Mouse (Mus musculus): ENCODE measurements around the gene Inpp5d. TPM values are rescaled to one million over a fixed set of nuclear protein-coding genes. Genes with fewer than 3 reads are reported as not detected.

Gene Inpp5d
- polyA plus RNA-seq, 1 experiment from 2014 or later, result 2.8 TPM

- H3K36me3 ChIP-seq (ENCODE audit: control insufficient read depth, insufficient read depth), result no peaks in the 10 kb centered on the region
- 94% methylated on average over 10 of the region's 10 CpGs for WGBS
These were observed 25.4 kb upstream of the Inpp5d start for GRCm38 (mm10) chr1:87594671-87595070.

GRCm38 (mm10) chr1:87600533-87600932, 19.6 kb upstream of the Inpp5d start:
- 79% methylated on average over 7 of the region's 7 CpGs for WGBS
- H3K9ac ChIP-seq (replicated peaks; ENCODE audit: low read depth, low read length), result no peak overlapping the region
- H3K27ac ChIP-seq (ENCODE audit: low read length), result no peak overlapping the region
- no peaks in the 10 kb centered on the region for H3K4me1 ChIP-seq (replicated peaks; ENCODE audit: control insufficient read depth, insufficient read depth, low read length)
- no peaks in the 10 kb centered on the region for H3K36me3 ChIP-seq (ENCODE audit: control insufficient read depth, insufficient read depth)
- H3K4me3 ChIP-seq (replicated peaks; ENCODE audit: low read length), result no peak overlapping the region
- H3K4me2 ChIP-seq (ENCODE audit: low read length), result no peak overlapping the region
- H3K27me3 ChIP-seq (replicated peaks; ENCODE audit: control insufficient read depth, insufficient read depth, low read length), result no peaks in the 10 kb centered on the region
- no peak for ATAC-seq
- H3K9me3 ChIP-seq (ENCODE audit: control insufficient read depth, low read length), result no peaks in the 10 kb centered on the region

More at GRCm38 (mm10) chr1:87594671-87595070, 25.4 kb upstream of the Inpp5d start:
- Histone ChIP-seq H3K9ac (replicated peaks; ENCODE audit: low read depth, low read length) (no peak overlapping the region), H3K9me3 (ENCODE audit: control insufficient read depth, low read length) (no peaks in the 10 kb centered on the region), H3K27me3 (replicated peaks; ENCODE audit: control insufficient read depth, insufficient read depth, low read length) (no peaks in the 10 kb centered on the region), H3K4me3 (replicated peaks; ENCODE audit: low read length) (no peak overlapping the region), H3K4me2 (ENCODE audit: low read length) (no peak overlapping the region), H3K27ac (ENCODE audit: low read length) (no peak overlapping the region), H3K4me1 (replicated peaks; ENCODE audit: control insufficient read depth, insufficient read depth, low read length) (no peaks in the 10 kb centered on the region)
- ATAC-seq, result no peak

GRCm38 (mm10) chr1:87601801-87602200, 18.3 kb upstream of the Inpp5d start:
- Histone ChIP-seq H3K27me3 (replicated peaks; ENCODE audit: control insufficient read depth, insufficient read depth, low read length) (no peaks in the 10 kb centered on the region), H3K9ac (replicated peaks; ENCODE audit: low read depth, low read length) (no peak overlapping the region), H3K36me3 (ENCODE audit: control insufficient read depth, insufficient read depth) (no peaks in the 10 kb centered on the region), H3K9me3 (ENCODE audit: control insufficient read depth, low read length) (no peaks in the 10 kb centered on the region), H3K4me1 (replicated peaks; ENCODE audit: control insufficient read depth, insufficient read depth, low read length) (no peaks in the 10 kb centered on the region), H3K27ac (ENCODE audit: low read length) (no peak overlapping the region), H3K4me2 (ENCODE audit: low read length) (no peak overlapping the region), H3K4me3 (replicated peaks; ENCODE audit: low read length) (no peak overlapping the region)
- whole genome bisulfite sequencing, result 82% methylated on average over 2 of the region's 2 CpGs
- no peak for ATAC-seq

- WGBS, result 77% methylated on average over 5 of the region's 5 CpGs
- Histone ChIP-seq H3K4me2 (ENCODE audit: low read length) (no peak overlapping the region), H3K9me3 (ENCODE audit: control insufficient read depth, low read length) (no peaks in the 10 kb centered on the region), H3K27ac (ENCODE audit: low read length) (no peak overlapping the region), H3K4me3 (replicated peaks; ENCODE audit: low read length) (no peak overlapping the region), H3K9ac (replicated peaks; ENCODE audit: low read depth, low read length) (no peak overlapping the region), H3K4me1 (replicated peaks; ENCODE audit: control insufficient read depth, insufficient read depth, low read length) (peaks cover 2% of the 10 kb centered on the region; the same call in 1 of the 2 replicates), H3K27me3 (replicated peaks; ENCODE audit: control insufficient read depth, insufficient read depth, low read length) (no peaks in the 10 kb centered on the region), H3K36me3 (ENCODE audit: control insufficient read depth, insufficient read depth) (no peaks in the 10 kb centered on the region)
- no peak for ATAC-seq
These were observed 16.7 kb upstream of the Inpp5d start for GRCm38 (mm10) chr1:87603389-87603788.

- 89% methylated on average over 2 of the region's 2 CpGs for WGBS
- H3K9me3 ChIP-seq (ENCODE audit: control insufficient read depth, low read length), result no peaks in the 10 kb centered on the region
- H3K4me3 ChIP-seq (replicated peaks; ENCODE audit: low read length), result no peak overlapping the region
- H3K27ac ChIP-seq (ENCODE audit: low read length), result no peak overlapping the region
- H3K4me2 ChIP-seq (ENCODE audit: low read length), result no peak overlapping the region
- H3K36me3 ChIP-seq (ENCODE audit: control insufficient read depth, insufficient read depth), result no peaks in the 10 kb centered on the region
- H3K27me3 ChIP-seq (replicated peaks; ENCODE audit: control insufficient read depth, insufficient read depth, low read length), result no peaks in the 10 kb centered on the region
- no peak overlapping the region for H3K9ac ChIP-seq (replicated peaks; ENCODE audit: low read depth, low read length)
- peaks cover 4% of the 10 kb centered on the region; the same call in 1 of the 2 replicates for H3K4me1 ChIP-seq (replicated peaks; ENCODE audit: control insufficient read depth, insufficient read depth, low read length)
- ATAC-seq, result no peak
These were observed 14.8 kb upstream of the Inpp5d start for GRCm38 (mm10) chr1:87605296-87605695.

- Histone ChIP-seq H3K36me3 (ENCODE audit: control insufficient read depth, insufficient read depth) (no peaks in the 10 kb centered on the region), H3K27ac (ENCODE audit: low read length) (peak overlapping the region; percentile 14; the same call in 1 of the 2 replicates), H3K4me1 (replicated peaks; ENCODE audit: control insufficient read depth, insufficient read depth, low read length) (peaks cover 4% of the 10 kb centered on the region; the same call in 1 of the 2 replicates), H3K4me3 (replicated peaks; ENCODE audit: low read length) (no peak overlapping the region), H3K9ac (replicated peaks; ENCODE audit: low read depth, low read length) (no peak overlapping the region), H3K9me3 (ENCODE audit: control insufficient read depth, low read length) (no peaks in the 10 kb centered on the region), H3K4me2 (ENCODE audit: low read length) (no peak overlapping the region), H3K27me3 (replicated peaks; ENCODE audit: control insufficient read depth, insufficient read depth, low read length) (no peaks in the 10 kb centered on the region)
- peak; percentile 83 for ATAC-seq
- WGBS, result 65% methylated on average over 21 of the region's 21 CpGs
These were observed 12.6 kb upstream of the Inpp5d start for GRCm38 (mm10) chr1:87607385-87608091.

GRCm38 (mm10) chr1:87608416-87609046, 11.6 kb upstream of the Inpp5d start:
- H3K9me3 ChIP-seq (ENCODE audit: control insufficient read depth, low read length), result no peaks in the 10 kb centered on the region
- no peak overlapping the region for H3K4me3 ChIP-seq (replicated peaks; ENCODE audit: low read length)
- H3K9ac ChIP-seq (replicated peaks; ENCODE audit: low read depth, low read length), result no peak overlapping the region
- H3K4me2 ChIP-seq (ENCODE audit: low read length), result no peak overlapping the region
- 25% methylated on average over 7 of the region's 7 CpGs for WGBS
- no peaks in the 10 kb centered on the region for H3K27me3 ChIP-seq (replicated peaks; ENCODE audit: control insufficient read depth, insufficient read depth, low read length)
- ATAC-seq, result 0 out of 2 replicates have a peak, but pooled peaks have one; percentile 20
- H3K4me1 ChIP-seq (replicated peaks; ENCODE audit: control insufficient read depth, insufficient read depth, low read length), result peaks cover 4% of the 10 kb centered on the region; the same call in 1 of the 2 replicates
- H3K36me3 ChIP-seq (ENCODE audit: control insufficient read depth, insufficient read depth), result no peaks in the 10 kb centered on the region
- no peak overlapping the region for H3K27ac ChIP-seq (ENCODE audit: low read length)

- H3K4me3 ChIP-seq (replicated peaks; ENCODE audit: low read length), result no peak overlapping the region
- no peak for ATAC-seq
- H3K4me1 ChIP-seq (replicated peaks; ENCODE audit: control insufficient read depth, insufficient read depth, low read length), result no peaks in the 10 kb centered on the region
- no peaks in the 10 kb centered on the region for H3K36me3 ChIP-seq (ENCODE audit: control insufficient read depth, insufficient read depth)
- H3K27me3 ChIP-seq (replicated peaks; ENCODE audit: control insufficient read depth, insufficient read depth, low read length), result no peaks in the 10 kb centered on the region
- WGBS, result 94% methylated on average over 2 of the region's 2 CpGs
- H3K9ac ChIP-seq (replicated peaks; ENCODE audit: low read depth, low read length), result no peak overlapping the region
- H3K27ac ChIP-seq (ENCODE audit: low read length), result no peak overlapping the region
- H3K9me3 ChIP-seq (ENCODE audit: control insufficient read depth, low read length), result no peaks in the 10 kb centered on the region
- H3K4me2 ChIP-seq (ENCODE audit: low read length), result no peak overlapping the region
These were observed 5.4 kb upstream of the Inpp5d start for GRCm38 (mm10) chr1:87614576-87615295.

GRCm38 (mm10) chr1:87620693-87621092, 581 bp downstream of the Inpp5d start:
- Histone ChIP-seq H3K36me3 (ENCODE audit: control insufficient read depth, insufficient read depth) (no peaks in the 10 kb centered on the region), H3K27ac (ENCODE audit: low read length) (no peak overlapping the region), H3K4me2 (ENCODE audit: low read length) (no peak overlapping the region), H3K9ac (replicated peaks; ENCODE audit: low read depth, low read length) (no peak overlapping the region), H3K4me1 (replicated peaks; ENCODE audit: control insufficient read depth, insufficient read depth, low read length) (no peaks in the 10 kb centered on the region), H3K27me3 (replicated peaks; ENCODE audit: control insufficient read depth, insufficient read depth, low read length) (no peaks in the 10 kb centered on the region), H3K4me3 (replicated peaks; ENCODE audit: low read length) (no peak overlapping the region), H3K9me3 (ENCODE audit: control insufficient read depth, low read length) (no peaks in the 10 kb centered on the region)
- no peak for ATAC-seq
- 78% methylated on average over 6 of the region's 6 CpGs for WGBS

Data from forebrain, embryonic 16.5 days (tissue).